8 mouse cellular contexts compared by ENCODE assay signal in the genomic region with DNA sequence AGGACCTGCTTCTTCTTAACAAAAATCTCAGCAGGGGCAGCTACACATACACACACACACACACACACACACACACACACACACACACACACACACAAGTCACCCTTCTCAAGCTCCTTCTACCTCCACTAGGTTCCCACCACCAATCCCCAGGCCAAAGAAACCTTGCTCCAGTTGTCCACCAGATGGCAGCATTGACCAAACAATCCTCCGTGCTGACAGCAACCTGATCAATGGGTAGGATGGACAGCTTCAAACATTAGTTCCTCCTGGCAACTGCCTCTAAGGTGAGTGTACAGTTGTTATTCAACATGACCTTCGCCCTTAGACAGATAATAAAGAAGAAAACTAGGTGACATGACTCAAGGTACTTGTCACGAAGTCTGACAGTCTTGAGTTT. TPM values are rescaled to one million over a fixed set of nuclear protein-coding genes. Genes with fewer than 3 reads are reported as not detected.
DNase-seq lines count a peak whose midpoint lies in the region; ATAC-seq and TF ChIP-seq lines count a peak whose summit lies in the region.
"Had no signal": no experiment of that assay in that cellular context is flagged by ENCODE, and none has a peak within 500 bp of the region (broad histone marks: within the 10 kb centered on the region; RNA-seq: fewer than 3 reads in every experiment).

No protein-coding gene starts in this region.

- DNase-seq in R1 (ENCODE audit: low read depth, low spot score) = peak; percentile 84
- peak; percentile 78 for DNase-seq in cerebellum, adult 11-12 months
- peak; percentile 91 for DNase-seq in forebrain, postnatal 0 days
- DNase-seq in hindbrain, embryonic 14.5 days (ENCODE audit: low spot score) = peak; percentile 87
- DNase-seq in left cerebral cortex, adult 2 months (ENCODE audit: extremely low spot score in 1 of 2, low spot score in 2 of 2) = peak; percentile 76 to 82
- DNase-seq in midbrain, embryonic 11.5 days (ENCODE audit: low spot score, missing footprints) = peak; percentile 97
- DNase-seq in skeletal muscle tissue, adult 2 months (ENCODE audit: low read depth, low spot score) = peak; percentile 64

- H3K9ac ChIP-seq in forebrain, postnatal 0 days = no peak overlapping the region
- no peak overlapping the region for H3K9ac ChIP-seq in hindbrain, embryonic 14.5 days
- H3K9ac ChIP-seq in midbrain, embryonic 11.5 days (ENCODE audit: low read length) = no peak overlapping the region

- ATAC-seq in forebrain, postnatal 0 days = peak; percentile 55
- 0 out of 2 replicates have a peak, but pooled peaks have one; percentile 35 for ATAC-seq in hindbrain, embryonic 14.5 days (ENCODE audit: low FRiP score)
- peak; percentile 31; the same call in 1 of the 2 replicates for ATAC-seq in midbrain, embryonic 11.5 days (ENCODE audit: low FRiP score)

- no peak overlapping the region for H3K4me2 ChIP-seq in forebrain, postnatal 0 days (ENCODE audit: low read depth)
- no peak overlapping the region for H3K4me2 ChIP-seq in hindbrain, embryonic 14.5 days (replicated peaks)
- H3K4me2 ChIP-seq in midbrain, embryonic 11.5 days = no peak overlapping the region

- no peaks in the 10 kb centered on the region for H3K4me1 ChIP-seq in forebrain, postnatal 0 days (ENCODE audit: insufficient read depth)
- peaks cover 8% of the 10 kb centered on the region; the same call in 1 of the 2 replicates for H3K4me1 ChIP-seq in hindbrain, embryonic 14.5 days (replicated peaks; ENCODE audit: control insufficient read depth, insufficient read depth, low read length)
- peaks cover 6% of the 10 kb centered on the region for H3K4me1 ChIP-seq in midbrain, embryonic 11.5 days (ENCODE audit: control insufficient read depth, insufficient read depth, low read length)

- no peak overlapping the region for H3K27ac ChIP-seq in forebrain, postnatal 0 days (ENCODE audit: low read depth, low read length)
- H3K27ac ChIP-seq in hindbrain, embryonic 14.5 days = no peak overlapping the region
- no peak overlapping the region for H3K27ac ChIP-seq in left cerebral cortex, adult 2 months
- no peak overlapping the region for H3K27ac ChIP-seq in midbrain, embryonic 11.5 days (ENCODE audit: low read depth, low read length)

- H3K36me3 ChIP-seq in forebrain, postnatal 0 days (ENCODE audit: insufficient read depth) = no peaks in the 10 kb centered on the region
- no peaks in the 10 kb centered on the region for H3K36me3 ChIP-seq in hindbrain, embryonic 14.5 days (replicated peaks; ENCODE audit: control insufficient read depth, insufficient read depth)
- H3K36me3 ChIP-seq in midbrain, embryonic 11.5 days (ENCODE audit: control insufficient read depth, insufficient read depth, low read length) = no peaks in the 10 kb centered on the region

- H3K4me3 ChIP-seq in forebrain, postnatal 0 days (ENCODE audit: low read depth, low read length) = no peak overlapping the region
- H3K4me3 ChIP-seq in hindbrain, embryonic 14.5 days (replicated peaks; ENCODE audit: low read length) = no peak overlapping the region
- H3K4me3 ChIP-seq in left cerebral cortex, adult 2 months = no peak overlapping the region
- no peak overlapping the region for H3K4me3 ChIP-seq in midbrain, embryonic 11.5 days (ENCODE audit: low read depth, low read length)
- H3K4me3 ChIP-seq: myocyte had no signal

- H3K27me3 ChIP-seq in forebrain, postnatal 0 days (ENCODE audit: insufficient read depth, low read length) = no peaks in the 10 kb centered on the region
- H3K27me3 ChIP-seq in hindbrain, embryonic 14.5 days (ENCODE audit: control insufficient read depth, insufficient read depth, low read length) = 0 out of 2 replicates have a peak, but pooled peaks cover 4% of the 10 kb centered on the region
- H3K27me3 ChIP-seq in midbrain, embryonic 11.5 days (ENCODE audit: control insufficient read depth, insufficient read depth, low read length) = peaks cover 28% of the 10 kb centered on the region

- WGBS in forebrain, postnatal 0 days = 20% methylated on average over 3 of the region's 3 CpGs
- 17% methylated on average over 3 of the region's 3 CpGs for WGBS in hindbrain, embryonic 14.5 days
- 17% methylated on average over 3 of the region's 3 CpGs for WGBS in midbrain, embryonic 11.5 days

- intact Hi-C loops in left cerebral cortex, adult 2 months (cut with DNase I) = loop anchor here (2.0 to 10.0 kb wide), 6 partner anchors 46 to 538 kb away; a partner anchor contains a TSS

- TF ChIP-seq CTCF in forebrain, postnatal 0 days (IDR thresholded peaks at IDR 0.05; ENCODE audit: low read depth) = peak; percentile 97
- peak; percentile 67 for TF ChIP-seq CTCF in left cerebral cortex, adult 2 months (IDR thresholded peaks at IDR 0.05)

- no peaks in the 10 kb centered on the region for H3K9me3 ChIP-seq in forebrain, postnatal 0 days (ENCODE audit: low read length)
- no peaks in the 10 kb centered on the region for H3K9me3 ChIP-seq in hindbrain, embryonic 14.5 days (ENCODE audit: control insufficient read depth, low read length)
- peaks cover 3% of the 10 kb centered on the region; the same call in 1 of the 2 replicates for H3K9me3 ChIP-seq in midbrain, embryonic 11.5 days (ENCODE audit: control insufficient read depth, low read length)

RNA-seq across cellular contexts. Expression of a gene that starts 4.5 kb away (rescaled TPM):
- 0.62 and 3.0 TPM in 2 replicates for total RNA-seq in forebrain, postnatal 0 days (2014; rRNA removed)
- polyA plus RNA-seq in forebrain, postnatal 0 days (2015; fragmentation: Nextera tagmentation; extraction: Ambion mirVana) = 1.7 TPM in 2 replicates
- polyA plus RNA-seq in hindbrain, embryonic 14.5 days (2014; fragmentation: Nextera tagmentation; extraction: Ambion mirVana) = 2.6 and 4.1 TPM in 2 replicates
- total RNA-seq in left cerebral cortex, adult 2 months (2021) = under 1 TPM in 1 of 2 experiments, not detected in 1; 0.44 TPM
- polyA plus RNA-seq in midbrain, embryonic 11.5 days (2014; fragmentation: Nextera tagmentation; extraction: Ambion mirVana) = 0.87 and 1.4 TPM in 2 replicates
- polyA plus RNA-seq: myocyte had no signal

RNA-seq across cellular contexts. Expression of a gene that starts 5.8 kb away (rescaled TPM):
- 0.29 and 0.46 TPM in 2 replicates for total RNA-seq in forebrain, postnatal 0 days (2014; rRNA removed)
- 0.25 and 0.27 TPM in 2 replicates for polyA plus RNA-seq in forebrain, postnatal 0 days (2015; fragmentation: Nextera tagmentation; extraction: Ambion mirVana)
- polyA plus RNA-seq in hindbrain, embryonic 14.5 days (2014; fragmentation: Nextera tagmentation; extraction: Ambion mirVana) = 0.36 and 0.57 TPM in 2 replicates
- under 1 TPM; 0.52 to 0.91 TPM for total RNA-seq in left cerebral cortex, adult 2 months (2021)
- polyA plus RNA-seq in midbrain, embryonic 11.5 days (2014; fragmentation: Nextera tagmentation; extraction: Ambion mirVana) = 0.10 and 0.14 TPM in 2 replicates

RNA-seq across cellular contexts. Expression of a gene that starts 24.9 kb away (rescaled TPM):
- not detected in 2 replicates for total RNA-seq in forebrain, postnatal 0 days (2014; rRNA removed)
- polyA plus RNA-seq in forebrain, postnatal 0 days (2015; fragmentation: Nextera tagmentation; extraction: Ambion mirVana) = 0.11 TPM in 1 of 2 replicates, not detected in the other
- polyA plus RNA-seq in hindbrain, embryonic 14.5 days (2014; fragmentation: Nextera tagmentation; extraction: Ambion mirVana) = not detected in 2 replicates
- total RNA-seq in left cerebral cortex, adult 2 months (2021) = not detected
- 0.11 TPM in 1 of 2 replicates, not detected in the other for polyA plus RNA-seq in midbrain, embryonic 11.5 days (2014; fragmentation: Nextera tagmentation; extraction: Ambion mirVana)
- polyA plus RNA-seq: myocyte had no signal

RNA-seq across cellular contexts. Expression of a gene that starts 31.6 kb away (rescaled TPM):
- 1.0 TPM in 2 replicates for total RNA-seq in forebrain, postnatal 0 days (2014; rRNA removed)
- polyA plus RNA-seq in forebrain, postnatal 0 days (2015; fragmentation: Nextera tagmentation; extraction: Ambion mirVana) = 0.43 and 1.2 TPM in 2 replicates
- polyA plus RNA-seq in hindbrain, embryonic 14.5 days (2014; fragmentation: Nextera tagmentation; extraction: Ambion mirVana) = 0.94 and 1.1 TPM in 2 replicates
- total RNA-seq in left cerebral cortex, adult 2 months (2021) = 1 to 10 TPM in 1 of 2 experiments, under 1 TPM in 1; 0.72 to 1.1 TPM
- 0.17 and 0.37 TPM in 2 replicates for polyA plus RNA-seq in midbrain, embryonic 11.5 days (2014; fragmentation: Nextera tagmentation; extraction: Ambion mirVana)
- polyA plus RNA-seq: myocyte had no signal

RNA-seq across cellular contexts. Expression of a gene that starts 46.3 kb away (rescaled TPM):
- total RNA-seq in forebrain, postnatal 0 days (2014; rRNA removed) = 9.8 and 13.6 TPM in 2 replicates
- 43.8 and 49.2 TPM in 2 replicates for polyA plus RNA-seq in forebrain, postnatal 0 days (2015; fragmentation: Nextera tagmentation; extraction: Ambion mirVana)
- 45.8 and 53.5 TPM in 2 replicates for polyA plus RNA-seq in hindbrain, embryonic 14.5 days (2014; fragmentation: Nextera tagmentation; extraction: Ambion mirVana)
- total RNA-seq in left cerebral cortex, adult 2 months (2021) = 10 to 100 TPM; 38.8 to 38.9 TPM
- 55.3 and 63.2 TPM in 2 replicates for polyA plus RNA-seq in midbrain, embryonic 11.5 days (2014; fragmentation: Nextera tagmentation; extraction: Ambion mirVana)
